ENCODE assay signal across 8 mouse cellular contexts in genomic region chr5:130646126-130646525, GRCm38 (mm10).
DNase-seq lines count a peak whose midpoint lies in the region; ATAC-seq and TF ChIP-seq lines count a peak whose summit lies in the region.
"Not testable (repeated sequence)": the region's sequence is repeated elsewhere in the genome, so short reads cannot be mapped to it uniquely, and the experiment has no call there.

No protein-coding gene starts in this region.

- ATAC-seq in liver, embryonic 11.5 days (replicated peaks; ENCODE audit: low FRiP score) = peak; percentile 90
- peak; percentile 93 for ATAC-seq in liver, embryonic 12.5 days
- ATAC-seq in liver, embryonic 13.5 days (ENCODE audit: low read depth) = peak; percentile 94
- peak; percentile 90 for ATAC-seq in liver, embryonic 14.5 days (ENCODE audit: insufficient read depth)
- ATAC-seq in liver, embryonic 15.5 days (ENCODE audit: insufficient read depth) = peak; percentile 88
- ATAC-seq in liver, embryonic 16.5 days (ENCODE audit: low read depth) = peak; percentile 85

- not testable (repeated sequence) for H3K4me3 ChIP-seq in liver, embryonic 11.5 days (ENCODE audit: low read depth, low read length); liver, embryonic 12.5 days; liver, embryonic 13.5 days (replicated peaks); liver, embryonic 14.5 days (ENCODE audit: insufficient read depth in 1 of 2, low read depth in 2 of 2, low read length in 2 of 2); liver, embryonic 15.5 days (replicated peaks); liver, embryonic 16.5 days (ENCODE audit: low read depth, low read length)

- DNase-seq in c-Kit-positive CD71-positive TER-119-positive erythroid progenitor cells, embryonic 14.5 days (ENCODE audit: low spot score) = peak; percentile 23
- peak; percentile 62 for DNase-seq in liver
- DNase-seq in liver, embryonic 11.5 days (ENCODE audit: low spot score) = not testable (repeated sequence)
- DNase-seq in liver, embryonic 13.5 days = peak; percentile 60
- peak in 1 of 3 experiments; percentile 16 for DNase-seq in liver, embryonic 14.5 days (ENCODE audit: low read depth in 3 of 3, low spot score in 3 of 3)

- H3K36me3 ChIP-seq in liver, embryonic 11.5 days (ENCODE audit: control insufficient read depth, insufficient read depth, low read length); liver, embryonic 12.5 days; liver, embryonic 13.5 days; liver, embryonic 14.5 days (replicated peaks; ENCODE audit: control insufficient read depth, insufficient read depth, low read depth); liver, embryonic 15.5 days (replicated peaks); liver, embryonic 16.5 days (ENCODE audit: control insufficient read depth, insufficient read depth): not testable (repeated sequence)

- not testable (repeated sequence) for H3K4me2 ChIP-seq in liver, embryonic 11.5 days; liver, embryonic 14.5 days (ENCODE audit: low read depth); liver, embryonic 15.5 days; liver, embryonic 16.5 days (ENCODE audit: low read depth, low read length)
- H3K4me2 ChIP-seq in liver, embryonic 12.5 days = peak overlapping the region; percentile 36
- H3K4me2 ChIP-seq in liver, embryonic 13.5 days = peak overlapping the region; percentile 17; the same call in 1 of the 2 replicates

- 67% methylated on average over 2 of the region's 2 CpGs for WGBS in liver, embryonic 11.5 days
- 51% methylated on average over 2 of the region's 2 CpGs for WGBS in liver, embryonic 12.5 days (ENCODE audit: insufficient replicate concordance)
- 50% methylated on average over 2 of the region's 2 CpGs for WGBS in liver, embryonic 13.5 days (ENCODE audit: insufficient replicate concordance)
- WGBS in liver, embryonic 14.5 days (ENCODE audit: insufficient replicate concordance) = 44% methylated on average over 2 of the region's 2 CpGs
- WGBS in liver, embryonic 15.5 days (ENCODE audit: insufficient replicate concordance) = 50% methylated on average over 2 of the region's 2 CpGs
- 36% methylated on average over 2 of the region's 2 CpGs for WGBS in liver, embryonic 16.5 days (ENCODE audit: insufficient replicate concordance)

- H3K4me1 ChIP-seq in liver, embryonic 11.5 days (replicated peaks; ENCODE audit: control insufficient read depth, insufficient read depth, low read length); liver, embryonic 16.5 days (ENCODE audit: control insufficient read depth, low read depth, low read length): not testable (repeated sequence)
- H3K4me1 ChIP-seq in liver, embryonic 12.5 days = peaks cover 26% of the 10 kb centered on the region
- peaks cover 26% of the 10 kb centered on the region for H3K4me1 ChIP-seq in liver, embryonic 13.5 days (replicated peaks)
- peaks cover 4 to 16% of the 10 kb centered on the region in 2 experiments for H3K4me1 ChIP-seq in liver, embryonic 14.5 days (replicated peaks; ENCODE audit: control insufficient read depth in 2 of 2, insufficient read depth in 2 of 2, low read length in 1 of 2)
- H3K4me1 ChIP-seq in liver, embryonic 15.5 days (replicated peaks) = peaks cover 12% of the 10 kb centered on the region; the same call in 1 of the 2 replicates

- H3K9me3 ChIP-seq in liver, embryonic 11.5 days (ENCODE audit: control insufficient read depth, low read length); liver, embryonic 12.5 days (replicated peaks); liver, embryonic 13.5 days (replicated peaks); liver, embryonic 14.5 days (ENCODE audit: control insufficient read depth, low read length); liver, embryonic 15.5 days (replicated peaks); liver, embryonic 16.5 days (replicated peaks; ENCODE audit: control insufficient read depth, low read length): not testable (repeated sequence)

- peak; percentile 81 for TF ChIP-seq EP300 in liver, embryonic 14.5 days (IDR thresholded peaks at IDR 0.05; ENCODE audit: low read depth)

- not testable (repeated sequence) for H3K27ac ChIP-seq in liver, embryonic 11.5 days (ENCODE audit: low read depth, low read length); liver, embryonic 12.5 days; liver, embryonic 13.5 days; liver, embryonic 14.5 days; liver, embryonic 15.5 days (replicated peaks); liver, embryonic 16.5 days (ENCODE audit: low read length)

- not testable (repeated sequence) for H3K9ac ChIP-seq in liver, embryonic 11.5 days (ENCODE audit: low read depth, low read length); liver, embryonic 12.5 days; liver, embryonic 13.5 days; liver, embryonic 14.5 days (replicated peaks); liver, embryonic 15.5 days; liver, embryonic 16.5 days (ENCODE audit: low read depth, low read length)

- TF ChIP-seq CTCF in liver, embryonic 14.5 days (IDR thresholded peaks at IDR 0.05; ENCODE audit: low read depth) = not testable (repeated sequence)

- H3K27me3 ChIP-seq in liver, embryonic 11.5 days (replicated peaks; ENCODE audit: control insufficient read depth, insufficient read depth, low read length); liver, embryonic 12.5 days (replicated peaks); liver, embryonic 13.5 days; liver, embryonic 14.5 days (ENCODE audit: control insufficient read depth, insufficient read depth, low read length); liver, embryonic 15.5 days; liver, embryonic 16.5 days (ENCODE audit: control insufficient read depth, insufficient read depth, low read depth, low read length): not testable (repeated sequence)
